In genomic region chr8:11867832-11868231, GRCm38 (mm10) we compare ENCODE assay signal across 24 mouse cellular contexts. TPM values are rescaled to one million over a fixed set of nuclear protein-coding genes. Genes with fewer than 3 reads are reported as not detected.
DNase-seq lines count a peak whose midpoint lies in the region; ATAC-seq and TF ChIP-seq lines count a peak whose summit lies in the region.
"Had no signal": no experiment of that assay in that cellular context is flagged by ENCODE, and none has a peak within 500 bp of the region (broad histone marks: within the 10 kb centered on the region; RNA-seq: fewer than 3 reads in every experiment).

No protein-coding gene starts in this region.

- no peak for DNase-seq in kidney, postnatal 0 days (ENCODE audit: low spot score)
- DNase-seq in kidney, postnatal 36 days: no peak
- no peak for DNase-seq in lung, postnatal 0 days (ENCODE audit: low spot score)
- no peak for DNase-seq in lung, postnatal 10 days
- DNase-seq in Patski (ENCODE audit: low read depth, low spot score): no peak
- DNase-seq in thymus, postnatal 0 days (ENCODE audit: low spot score): no peak
- DNase-seq: adrenal gland, postnatal 25 days; cerebellum, adult 8-10 months; gastrocnemius, postnatal 25 days; heart, postnatal 36 days; spleen, adult 18-20 months; thymus, postnatal 36 days had no signal

- no peak overlapping the region for H3K27ac ChIP-seq in kidney, postnatal 0 days
- no peak overlapping the region for H3K27ac ChIP-seq in lung, postnatal 0 days (ENCODE audit: low read length)
- no peak overlapping the region for H3K27ac ChIP-seq in small intestine, adult 2 months (ENCODE audit: insufficient read depth, low read depth, low read length)
- H3K27ac ChIP-seq: embryonic facial prominence, embryonic 12.5 days; forebrain, embryonic 10.5 days; lung, embryonic 15.5 days; neural tube, embryonic 12.5 days had no signal

- H3K27me3 ChIP-seq in kidney, postnatal 0 days (ENCODE audit: insufficient read depth, low read length): no peaks in the 10 kb centered on the region
- no peaks in the 10 kb centered on the region for H3K27me3 ChIP-seq in lung, postnatal 0 days (replicated peaks; ENCODE audit: insufficient read depth, low read length)
- no peaks in the 10 kb centered on the region for H3K27me3 ChIP-seq in Patski
- H3K27me3 ChIP-seq in small intestine, adult 2 months (ENCODE audit: control insufficient read depth, insufficient read depth, low read length): no peaks in the 10 kb centered on the region
- H3K27me3 ChIP-seq: embryonic facial prominence, embryonic 12.5 days; heart, embryonic 12.5 days; lung, embryonic 15.5 days; neural tube, embryonic 12.5 days had no signal

- H3K4me1 ChIP-seq in kidney, postnatal 0 days (replicated peaks; ENCODE audit: insufficient read depth, low read length): no peaks in the 10 kb centered on the region
- H3K4me1 ChIP-seq in lung, postnatal 0 days (ENCODE audit: insufficient read depth, low read depth, low read length): no peaks in the 10 kb centered on the region
- no peaks in the 10 kb centered on the region for H3K4me1 ChIP-seq in small intestine, adult 2 months (ENCODE audit: control insufficient read depth, insufficient read depth, insufficient read length, low read length)
- H3K4me1 ChIP-seq: embryonic facial prominence, embryonic 12.5 days; forebrain, embryonic 10.5 days; heart, embryonic 12.5 days; lung, embryonic 15.5 days; neural tube, embryonic 12.5 days had no signal

- no peak overlapping the region for H3K9ac ChIP-seq in kidney, postnatal 0 days (ENCODE audit: low read depth, low read length)
- no peak overlapping the region for H3K9ac ChIP-seq in lung, postnatal 0 days (replicated peaks; ENCODE audit: low read depth)
- H3K9ac ChIP-seq: embryonic facial prominence, embryonic 12.5 days; heart, embryonic 12.5 days; lung, embryonic 15.5 days; neural tube, embryonic 12.5 days had no signal

- TF ChIP-seq POLR2A in small intestine, adult 2 months (IDR thresholded peaks at IDR 0.05; ENCODE audit: low read depth, low read length): no peak

- H3K9me3 ChIP-seq in kidney, postnatal 0 days (replicated peaks; ENCODE audit: low read length): no peaks in the 10 kb centered on the region
- H3K9me3 ChIP-seq in lung, postnatal 0 days (ENCODE audit: low read length): no peaks in the 10 kb centered on the region
- H3K9me3 ChIP-seq: embryonic facial prominence, embryonic 12.5 days; lung, embryonic 15.5 days; neural tube, embryonic 12.5 days had no signal

- peak; percentile 48 for TF ChIP-seq CTCF in kidney, postnatal 0 days (IDR thresholded peaks at IDR 0.05; ENCODE audit: low read depth)
- peak; percentile 39 for TF ChIP-seq CTCF in lung, postnatal 0 days (IDR thresholded peaks at IDR 0.05)
- TF ChIP-seq CTCF in Patski (IDR thresholded peaks at IDR 0.05): peak; percentile 56
- peak; percentile 39; the same call in 1 of the 2 replicates for TF ChIP-seq CTCF in small intestine, adult 2 months (IDR thresholded peaks at IDR 0.05; ENCODE audit: extremely low read depth, insufficient read length, insufficient replicate concordance, low read depth, low read length)

- ATAC-seq in kidney, postnatal 0 days (replicated peaks; ENCODE audit: low FRiP score, low read depth): no peak
- ATAC-seq in lung, postnatal 0 days: no peak
- ATAC-seq in Patski: no peak
- ATAC-seq: activated CD4-positive, CD25-positive, alpha-beta regulatory T cell, adult 4 months had no signal

- in situ Hi-C loops in Patski (cut with MboI; ENCODE audit: low pct_unique_long_range_greater_than_20kb): no loop called here

- no peaks in the 10 kb centered on the region for H3K36me3 ChIP-seq in kidney, postnatal 0 days (ENCODE audit: insufficient read depth, low read length)
- no peaks in the 10 kb centered on the region for H3K36me3 ChIP-seq in lung, postnatal 0 days (ENCODE audit: insufficient read depth, low read length)
- no peaks in the 10 kb centered on the region for H3K36me3 ChIP-seq in small intestine, adult 2 months (ENCODE audit: control insufficient read depth, insufficient read depth, low read length)
- H3K36me3 ChIP-seq: embryonic facial prominence, embryonic 12.5 days; forebrain, embryonic 10.5 days; heart, embryonic 12.5 days; lung, embryonic 15.5 days; neural tube, embryonic 12.5 days had no signal

- no peak overlapping the region for H3K4me3 ChIP-seq in kidney, postnatal 0 days (replicated peaks; ENCODE audit: low read depth, low read length)
- no peak overlapping the region for H3K4me3 ChIP-seq in lung, postnatal 0 days (ENCODE audit: low read depth, low read length)
- no peak overlapping the region for H3K4me3 ChIP-seq in small intestine, adult 2 months (ENCODE audit: low read depth, low read length)
- H3K4me3 ChIP-seq: embryonic facial prominence, embryonic 12.5 days; forebrain, embryonic 10.5 days; heart, embryonic 12.5 days; lung, embryonic 15.5 days; neural tube, embryonic 12.5 days had no signal

- H3K4me2 ChIP-seq in kidney, postnatal 0 days (ENCODE audit: low read length): no peak overlapping the region
- no peak overlapping the region for H3K4me2 ChIP-seq in lung, postnatal 0 days (replicated peaks; ENCODE audit: low read depth, low read length)
- H3K4me2 ChIP-seq: embryonic facial prominence, embryonic 12.5 days; heart, embryonic 12.5 days; lung, embryonic 15.5 days; neural tube, embryonic 12.5 days had no signal

- CTCF ChIA-PET in Patski (lab: Charles Lee): no interaction called here

- POLR2A ChIA-PET in Patski (lab: Charles Lee): no interaction called here

- no peak for TF ChIP-seq EP300 in lung, postnatal 0 days (IDR thresholded peaks at IDR 0.05)

RNA-seq across cellular contexts. Expression of gene Tex29, which starts 27.6 kb away (rescaled TPM):
- 1.5 TPM in 2 replicates for polyA plus RNA-seq in kidney, postnatal 0 days (2015; fragmentation: Nextera tagmentation; extraction: Ambion mirVana)
- polyA plus RNA-seq in lung, postnatal 0 days (2015; fragmentation: Nextera tagmentation; extraction: Ambion mirVana): 0.20 TPM in 1 of 2 replicates, not detected in the other
- not detected for polyA plus RNA-seq in Patski (2021)
- polyA plus RNA-seq in small intestine, adult 2 months (2012; rRNA removed): not detected in 2 replicates
- not detected in 2 replicates for polyA plus RNA-seq in thymus, postnatal 0 days (2015; fragmentation: Nextera tagmentation; extraction: Ambion mirVana)
- polyA plus RNA-seq: activated CD4-positive, CD25-positive, alpha-beta regulatory T cell, adult 4 months; cortical plate, adult 2 months; forebrain, embryonic 10.5 days; frontal cortex, adult 2 months; kidney, embryonic 14.5 days; limb, embryonic 11.5 days; lung, embryonic 15.5 days; stomach, embryonic 14.5 days had no signal
